Mouse (Mus musculus): ENCODE results near the gene Swsap1.

DNA sequence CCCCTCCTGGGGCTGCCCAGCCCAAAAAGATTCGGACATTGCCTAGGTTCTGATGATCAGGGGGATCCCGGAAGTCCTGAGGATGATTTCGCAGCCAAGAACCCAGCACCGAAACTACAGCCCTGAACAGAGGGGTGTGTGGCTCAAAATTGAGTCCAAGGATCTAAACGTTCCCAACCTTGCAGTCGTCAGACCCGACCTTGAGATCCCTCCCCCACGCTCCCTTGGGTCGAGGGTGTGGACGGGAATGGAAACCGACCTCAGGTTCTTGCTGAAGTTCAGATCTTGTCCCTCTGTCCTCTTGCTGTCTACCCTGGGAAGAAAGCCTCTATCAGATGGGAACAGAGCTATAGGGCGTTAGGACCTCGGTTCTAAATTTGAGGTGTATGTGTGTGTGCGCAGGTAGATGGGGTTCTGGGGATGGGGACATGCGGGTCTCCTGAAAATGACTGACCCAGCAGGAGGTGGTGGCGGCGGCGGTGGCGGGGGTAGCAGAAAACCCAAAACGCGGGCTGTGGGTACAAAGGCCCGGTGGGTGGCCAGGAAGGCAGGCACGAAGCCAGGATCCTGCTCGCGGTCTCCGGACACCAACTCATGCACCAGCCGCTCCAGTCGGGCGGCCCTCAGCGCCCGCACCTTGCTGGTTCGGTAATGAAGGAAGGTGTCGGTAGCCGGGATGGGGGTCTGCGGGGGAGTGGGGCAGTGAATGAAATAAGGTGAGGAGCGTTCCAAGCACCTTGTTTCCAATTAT lies 32.2 kb downstream of the Swsap1 start:
- no peak for TF ChIP-seq CTCF (IDR thresholded peaks at IDR 0.05; ENCODE audit: low read depth)
- no peak for TF ChIP-seq EP300 (IDR thresholded peaks at IDR 0.05; ENCODE audit: low read depth)

Measured in liver, postnatal 0 days (tissue).